Mouse (Mus musculus) fibroblast of lung, adult 2 months (primary cell): ENCODE results near the gene Hnrnpul2.
A peak's percentile ranks its signal among the peaks of the same experiment; 100 is the strongest.
"Not testable (repeated sequence)": the region's sequence is repeated elsewhere in the genome, so short reads cannot be mapped to it uniquely, and the experiment has no call there.

Experiments
- DNase-seq: peaks from one replicate; pipeline ENCODE4 v3.0.0-alpha.2; 2011; ENCODE audit warnings: low read depth

Hnrnpul2 gene

GRCm38 (mm10) chr19:8852236-8852928 is 32.6 kb downstream of the Hnrnpul2 start:
- no peak for DNase-seq

- no peak for DNase-seq
These were observed 33.3 kb downstream of the Hnrnpul2 start for GRCm38 (mm10) chr19:8853117-8853516.

DNA sequence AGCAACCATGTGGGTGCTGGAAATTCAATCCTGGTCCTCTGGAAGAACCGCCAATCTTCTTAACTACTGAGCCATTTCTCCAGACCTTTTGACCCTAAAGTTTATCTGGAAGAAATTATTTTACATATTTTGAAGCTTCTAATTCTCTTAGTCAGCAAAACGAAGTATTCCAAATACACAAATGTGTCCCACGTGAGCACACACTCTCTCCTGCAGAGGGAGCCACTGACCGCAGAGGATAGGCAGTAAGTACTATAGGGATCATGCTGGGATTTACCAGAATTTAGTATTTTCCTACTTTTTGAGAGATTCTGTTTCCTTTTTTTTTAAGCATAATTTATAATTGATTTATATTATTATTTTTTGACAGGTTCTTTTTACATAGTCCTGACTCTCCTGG is 37.9 kb downstream of the Hnrnpul2 start:
- DNase-seq: no peak

GRCm38 (mm10) chr19:8859018-8859417 is 39.2 kb downstream of the Hnrnpul2 start:
- DNase-seq: no peak

GRCm38 (mm10) chr19:8864265-8864664 is 44.5 kb downstream of the Hnrnpul2 start:
- no peak for DNase-seq

DNA sequence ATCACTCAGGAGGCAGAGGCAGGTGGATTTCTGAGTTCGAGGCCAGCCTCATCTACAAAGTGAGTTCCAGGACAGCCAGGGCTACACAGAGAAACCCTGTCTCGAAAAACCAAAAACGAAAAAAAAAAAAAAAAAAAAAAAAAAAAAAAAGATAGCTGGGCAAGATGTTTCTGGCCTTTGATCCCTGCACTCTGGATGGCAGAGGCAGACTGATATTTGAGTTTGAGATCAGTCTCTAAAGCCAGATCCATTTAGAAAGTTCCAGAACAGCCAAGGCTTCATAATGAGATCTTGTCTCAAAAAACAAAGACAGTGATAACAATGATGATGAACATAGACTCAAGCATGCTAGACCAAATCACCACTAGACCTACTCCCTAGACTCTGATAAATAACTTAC is 50.6 kb downstream of the Hnrnpul2 start:
- DNase-seq: not testable (repeated sequence)

GRCm38 (mm10) chr19:8870838-8871237 is 51.0 kb downstream of the Hnrnpul2 start:
- no peak for DNase-seq

DNA sequence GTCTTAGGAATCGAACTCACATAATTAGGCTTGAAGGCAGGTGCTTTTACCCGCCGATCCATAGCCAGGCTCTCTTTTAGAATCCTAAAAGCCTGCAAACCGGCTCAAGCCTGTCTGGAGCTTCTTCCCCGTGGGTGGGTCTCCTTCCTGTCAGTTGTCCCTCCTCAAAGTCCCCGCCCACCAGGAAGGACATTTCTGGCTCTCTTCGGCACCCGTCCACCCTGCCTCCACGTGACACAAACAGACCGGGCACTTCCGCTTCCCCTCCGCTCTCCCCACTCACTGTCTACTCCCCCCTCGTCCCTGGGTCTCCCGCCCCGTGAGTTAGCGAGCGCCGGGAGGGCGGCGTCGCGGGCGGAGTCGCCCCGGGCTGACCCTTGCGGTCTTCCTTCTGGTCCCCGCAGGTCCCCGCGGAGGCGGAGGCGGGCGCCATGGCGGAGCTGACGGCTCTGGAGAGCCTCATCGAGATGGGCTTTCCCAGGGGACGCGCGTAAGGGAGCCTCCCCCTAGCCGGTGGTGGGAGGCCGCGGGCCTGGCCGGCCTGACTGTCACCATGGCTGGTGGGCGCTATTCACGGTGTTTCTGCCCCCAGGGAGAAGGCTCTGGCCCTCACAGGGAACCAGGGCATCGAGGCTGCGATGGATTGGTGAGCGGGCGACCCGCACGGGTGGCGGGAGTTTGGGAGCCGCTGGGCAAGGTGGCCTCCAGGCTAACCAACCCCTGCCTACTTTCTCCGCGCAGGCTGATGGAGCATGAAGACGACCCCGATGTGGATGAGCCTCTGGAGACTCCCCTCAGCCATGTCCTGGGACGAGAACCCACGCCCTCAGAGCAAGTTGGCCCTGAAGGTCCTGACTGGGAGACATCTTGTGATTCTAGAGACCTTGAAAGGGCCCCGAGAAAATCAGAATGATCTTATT is 51.7 kb downstream of the Hnrnpul2 start, which contains the start of gene Ubxn1:
Ubxn1 (plus strand) TSS at position 230 of the 920 bp plus-strand sequence.
- DNase-seq: peak; percentile 97

DNA sequence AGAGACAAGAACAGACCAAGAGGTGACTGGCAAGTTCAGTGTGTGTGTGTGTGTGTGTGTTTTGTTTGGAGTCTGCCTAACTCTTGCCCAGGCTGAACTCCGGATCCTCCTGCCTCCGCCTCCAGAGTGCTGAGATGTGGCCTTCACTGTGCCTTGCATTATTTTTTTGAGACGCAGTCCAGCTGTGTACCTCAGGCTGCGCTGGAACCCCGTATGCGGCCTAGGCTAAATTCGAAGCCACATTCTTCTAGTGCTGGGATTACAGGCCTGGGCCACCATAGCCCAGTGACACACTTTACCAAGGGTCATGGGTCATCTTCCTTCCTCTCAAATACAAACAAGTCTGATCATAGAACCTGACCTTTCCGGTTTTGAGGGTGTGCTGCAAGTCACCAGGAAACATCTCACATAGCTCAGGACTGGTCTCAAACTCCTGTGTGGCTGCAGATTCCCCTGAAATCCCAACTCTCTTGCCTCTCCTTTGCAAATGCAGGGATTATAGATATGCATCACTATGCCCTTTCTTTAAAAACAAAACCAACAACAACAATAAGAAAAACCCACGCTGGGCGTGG is 52.5 kb downstream of the Hnrnpul2 start:
- no peak for DNase-seq

- DNase-seq: no peak
These were observed 55.2 kb downstream of the Hnrnpul2 start for GRCm38 (mm10) chr19:8875031-8875430.

DNA sequence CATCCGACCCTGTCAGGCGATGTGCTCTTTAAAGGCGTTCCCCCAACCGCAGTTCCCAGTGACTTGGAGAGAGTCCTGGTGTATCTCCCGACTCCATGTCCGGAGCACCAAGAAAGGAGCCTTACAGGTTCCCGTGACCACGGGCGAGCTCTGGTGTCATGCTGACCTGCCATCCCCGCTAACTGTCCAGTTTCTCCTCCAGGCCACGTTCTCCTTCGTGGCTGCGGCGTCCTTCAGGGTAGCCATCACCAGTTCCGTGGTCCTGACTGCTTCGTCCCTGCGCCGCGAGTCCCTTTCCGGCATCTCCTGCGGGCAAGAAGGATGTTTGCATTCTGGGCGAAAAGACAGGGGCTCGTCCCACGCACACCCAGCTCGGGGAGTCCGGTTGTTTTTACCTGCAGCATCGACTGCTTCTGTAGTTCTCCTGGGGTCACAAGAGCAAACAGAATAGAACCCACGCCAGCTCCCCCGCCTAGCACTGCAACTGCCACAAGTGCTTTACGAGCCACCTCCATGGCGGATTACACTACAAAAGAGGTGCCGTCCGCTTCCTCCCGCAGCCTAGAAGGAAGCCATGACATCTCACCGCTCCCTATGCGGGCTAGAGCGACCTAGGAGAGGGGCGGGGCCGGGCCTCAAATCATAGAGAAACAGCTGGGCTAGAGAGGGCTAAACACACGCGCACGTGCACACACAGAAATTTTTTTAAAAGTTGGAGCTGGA is 60.7 kb downstream of the Hnrnpul2 start, which contains the start of gene Uqcc3:
Uqcc3 (minus strand) TSS at position 613 of the 723 bp plus-strand sequence.
- DNase-seq: peak; percentile 67

DNA sequence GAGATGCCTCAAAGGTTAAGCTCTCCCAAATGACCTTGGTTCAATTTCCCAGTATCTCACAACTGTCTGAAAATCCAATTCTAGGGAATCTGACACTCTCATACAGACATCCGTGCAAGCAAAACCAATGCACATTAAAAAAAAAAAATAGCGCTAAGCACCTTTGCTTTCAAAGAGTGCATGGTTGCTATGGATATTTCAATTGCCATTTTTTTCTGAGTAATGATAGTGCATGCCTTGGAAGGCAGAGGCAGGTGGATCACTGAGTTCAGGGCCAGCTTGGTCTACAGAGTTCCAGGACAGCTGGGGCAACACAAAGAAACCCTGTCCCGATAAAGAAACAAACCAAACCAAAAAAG is 61.2 kb downstream of the Hnrnpul2 start:
- DNase-seq: no peak

- DNase-seq: no peak
These were observed 63.8 kb downstream of the Hnrnpul2 start, which contains the start of the genes Lbhd1 and Gm49403 for GRCm38 (mm10) chr19:8883616-8884015. TSS of gene Lbhd1 (plus strand) at chr19:8883732. TSS of gene Gm49403 (plus strand) at chr19:8883930.
